Mouse (Mus musculus) forebrain, embryonic 14.5 days (tissue): ENCODE measurements at regions not wholly inside any gene's neighbourhood (a gene's known extent, or its start where the extent isn't known, plus 50 kb on each side); places are given as distances from the start of the nearest gene placed in this dataset.
A peak's percentile ranks its signal among the peaks of the same experiment; 100 is the strongest.

Experiments
- ATAC-seq: fragments of 200-750 bp; cut with Nextera tagmentation; 2 replicates; pipeline ENCODE4 v1.8.0; 2017; ENCODE audit warnings: mild to moderate bottlenecking, moderate library complexity
- DNase-seq: peaks from one replicate; pipeline ENCODE4 v3.0.0-alpha.2; 2015; ENCODE audit warnings: low spot score
- H3K27ac ChIP-seq: fragments of 300-500 bp; sonication (generic); 2 replicates; pipeline ENCODE4 v1.5.1; 2014; ENCODE audit warnings: low read depth, mild to moderate bottlenecking, control low read depth, low read length, moderate library complexity
- H3K27me3 ChIP-seq: fragments of 300-500 bp; sonication (generic); replicated peaks from 2 replicates; pipeline ENCODE4 v1.6.1; 2014; ENCODE audit warnings: low read length, control low read depth, mixed read lengths; ENCODE audit not compliant: control insufficient read depth, insufficient read depth
- H3K36me3 ChIP-seq: fragments of 300-500 bp; sonication (generic); 2 replicates; pipeline ENCODE4 v1.6.1; 2014; ENCODE audit warnings: low read length, control low read depth; ENCODE audit not compliant: control insufficient read depth, insufficient read depth
- H3K4me1 ChIP-seq: fragments of 300-500 bp; sonication (generic); 2 replicates; pipeline ENCODE4 v1.6.1; 2014; ENCODE audit warnings: antibody characterized with exemption, low read length, control low read depth; ENCODE audit not compliant: control insufficient read depth, insufficient read depth
- H3K4me2 ChIP-seq: fragments of 300-500 bp; sonication (generic); 2 replicates; pipeline ENCODE4 v1.6.1; 2014; ENCODE audit warnings: mild to moderate bottlenecking, control low read depth, low read length
- H3K4me3 ChIP-seq: fragments of 300-500 bp; sonication (generic); 2 replicates; pipeline ENCODE4 v1.5.1; 2014; ENCODE audit warnings: low read depth, low read length, control low read depth
- H3K9ac ChIP-seq: fragments of 300-500 bp; sonication (generic); 2 replicates; pipeline ENCODE4 v1.6.1; 2014; ENCODE audit warnings: mild to moderate bottlenecking, low read length, control low read depth, moderate library complexity
- H3K9me3 ChIP-seq: fragments of 300-500 bp; sonication (generic); replicated peaks from 2 replicates; pipeline ENCODE4 v1.6.1; 2016; ENCODE audit warnings: low read length, control low read depth, mixed read lengths; ENCODE audit not compliant: control insufficient read depth
- WGBS: fragments of 180-500 bp; shearing (Covaris S2); extraction: QIAGEN DNeasy Blood & Tissue Kit; methylation state at CpG from one replicate; pipeline ENCODE4 v1.1.7; 2014; 5-methylcytosine and 5-hydroxymethylcytosine counted together

DNA sequence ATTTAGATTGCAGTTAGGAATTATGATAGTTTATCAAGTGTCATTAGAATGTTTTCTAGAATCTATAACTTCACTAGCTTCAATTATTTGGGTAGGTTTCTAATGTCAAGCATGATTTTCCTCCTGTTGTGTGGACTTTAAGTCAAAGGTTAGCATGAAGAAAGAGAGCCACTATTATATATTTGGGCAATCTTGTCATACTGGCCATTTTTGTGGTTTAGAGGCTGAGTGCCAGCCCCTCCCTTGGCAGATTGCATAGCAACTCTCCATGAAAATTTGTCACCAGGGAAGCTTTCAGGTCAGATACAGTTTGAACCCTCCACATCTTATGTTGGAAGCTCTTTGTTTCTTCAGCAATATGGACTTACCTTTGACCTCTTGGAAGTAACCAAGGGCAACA, 806.7 kb upstream of the Lrrc4c start:
- Histone ChIP-seq H3K27me3 (no peaks in the 10 kb centered on the region), H3K4me1 (no peaks in the 10 kb centered on the region), H3K9ac (no peak overlapping the region), H3K4me2 (no peak overlapping the region), H3K27ac (no peak overlapping the region), H3K9me3 (no peaks in the 10 kb centered on the region), H3K36me3 (no peaks in the 10 kb centered on the region), H3K4me3 (no peak overlapping the region)
- DNase-seq (no peak), ATAC-seq (no peak)

DNA sequence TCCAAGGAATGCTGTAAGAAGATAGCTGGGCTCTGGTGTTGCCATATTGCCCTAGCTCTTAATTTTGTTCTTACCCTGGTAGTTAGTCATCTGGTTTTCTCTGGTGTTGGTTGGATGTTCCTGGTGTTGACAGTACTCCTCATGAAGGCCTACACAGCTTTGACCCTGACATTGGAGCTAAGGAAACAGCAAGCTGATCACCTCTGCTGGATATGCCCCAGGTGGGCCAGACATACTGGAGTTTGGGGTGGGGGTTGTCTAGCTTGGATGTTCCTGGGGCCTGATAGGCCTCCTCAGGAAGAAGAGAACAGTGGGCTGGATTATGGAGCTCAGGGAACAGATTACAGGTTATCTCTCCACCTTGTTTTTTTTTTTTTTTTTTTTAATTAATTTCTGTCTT, 796.3 kb upstream of the Lrrc4c start:
- H3K36me3 ChIP-seq = no peaks in the 10 kb centered on the region
- ATAC-seq (no peak), DNase-seq (no peak)
- no peaks in the 10 kb centered on the region for H3K9me3 ChIP-seq
- H3K4me2 ChIP-seq = no peak overlapping the region
- no peaks in the 10 kb centered on the region for H3K4me1 ChIP-seq
- H3K27ac ChIP-seq = no peak overlapping the region
- no peak overlapping the region for H3K9ac ChIP-seq
- no peaks in the 10 kb centered on the region for H3K27me3 ChIP-seq
- no peak overlapping the region for H3K4me3 ChIP-seq

DNA sequence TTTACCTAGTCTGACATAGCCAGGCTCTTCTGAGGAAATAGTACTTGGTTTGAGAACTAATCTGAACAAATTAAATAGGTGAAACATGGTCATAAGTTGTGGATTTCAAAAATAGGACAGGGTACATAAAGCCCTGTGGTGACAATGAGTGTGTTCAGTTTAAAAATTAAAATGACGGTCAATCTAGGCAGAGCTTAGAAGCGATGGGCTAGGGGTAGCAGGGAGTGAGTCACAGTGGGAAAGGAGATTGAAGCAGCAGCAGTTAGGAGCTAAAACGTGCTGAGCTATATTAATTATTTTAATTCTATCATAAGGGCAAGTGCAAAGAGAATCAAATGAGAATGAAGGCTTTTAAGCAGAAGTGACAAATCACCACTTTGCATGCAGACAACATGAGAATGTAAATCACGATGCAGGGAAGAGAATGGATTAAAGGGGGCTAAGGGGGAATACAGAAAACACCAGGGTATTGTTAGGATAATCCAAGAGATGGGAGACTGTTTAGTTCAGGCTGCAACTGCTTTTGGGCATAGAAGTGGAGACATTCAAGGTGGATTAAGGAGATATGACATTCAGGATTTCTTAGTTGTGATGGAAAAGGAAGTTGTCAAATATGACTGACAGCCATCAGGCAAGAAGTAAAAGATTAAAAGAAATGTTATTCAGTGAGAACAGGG, 793.2 kb upstream of the Lrrc4c start:
- no peak for ATAC-seq
- no peaks in the 10 kb centered on the region for H3K4me1 ChIP-seq
- H3K36me3 ChIP-seq = no peaks in the 10 kb centered on the region
- no peak for DNase-seq
- H3K27me3 ChIP-seq = no peaks in the 10 kb centered on the region
- 39% methylated on average over 4 of the region's 4 CpGs for WGBS
- no peak overlapping the region for H3K27ac ChIP-seq
- H3K9me3 ChIP-seq = no peaks in the 10 kb centered on the region
- no peak overlapping the region for H3K4me2 ChIP-seq
- H3K9ac ChIP-seq = no peak overlapping the region
- no peak overlapping the region for H3K4me3 ChIP-seq

DNA sequence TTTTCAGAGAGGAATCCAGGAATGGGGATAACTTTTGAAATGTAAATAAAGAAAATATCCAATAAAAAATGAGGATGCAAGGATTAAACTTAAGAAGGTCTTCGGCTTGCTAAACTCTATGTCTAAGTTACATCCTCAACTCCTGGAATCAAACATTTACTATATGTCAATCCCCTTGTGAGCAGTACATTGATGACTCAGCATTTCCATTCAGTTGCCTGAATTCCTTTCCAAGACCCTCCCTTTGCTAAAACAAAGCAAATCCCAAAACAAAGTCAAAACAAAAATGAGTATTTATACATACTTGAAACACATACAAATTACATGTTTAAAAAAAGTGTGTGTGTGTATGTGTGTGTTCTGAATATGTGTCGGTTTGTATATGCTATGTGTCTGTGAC, 753.9 kb upstream of the Lrrc4c start:
- Histone ChIP-seq H3K27ac (no peak overlapping the region), H3K4me2 (no peak overlapping the region), H3K36me3 (no peaks in the 10 kb centered on the region), H3K4me1 (no peaks in the 10 kb centered on the region), H3K27me3 (no peaks in the 10 kb centered on the region), H3K9me3 (no peaks in the 10 kb centered on the region), H3K4me3 (no peak overlapping the region), H3K9ac (no peak overlapping the region)
- DNase-seq (no peak), ATAC-seq (no peak)
- 93% methylated on average over 2 of the region's 2 CpGs for WGBS

DNA sequence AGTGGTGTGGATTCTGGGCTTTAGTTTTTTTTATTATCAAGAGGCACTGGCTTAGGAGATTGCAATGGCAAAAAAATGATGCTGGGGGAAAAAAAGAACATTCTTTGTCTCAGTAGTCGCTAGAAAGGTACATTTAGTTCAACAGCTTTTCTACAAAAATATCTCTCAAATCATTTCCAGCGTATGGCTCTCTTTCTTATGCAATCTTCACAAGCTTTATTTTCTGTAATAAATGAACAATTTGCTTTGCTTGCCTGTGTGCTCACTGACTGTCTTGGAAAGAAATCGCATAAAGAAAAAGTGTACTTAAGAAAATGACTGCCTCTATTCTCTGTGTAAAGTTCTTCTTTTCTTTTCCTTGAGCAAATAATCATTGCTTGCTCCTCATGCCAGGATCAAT, 742.1 kb upstream of the Lrrc4c start:
- Histone ChIP-seq H3K4me2 (no peak overlapping the region), H3K4me1 (no peaks in the 10 kb centered on the region), H3K36me3 (no peaks in the 10 kb centered on the region), H3K4me3 (no peak overlapping the region), H3K9me3 (no peaks in the 10 kb centered on the region), H3K9ac (no peak overlapping the region), H3K27me3 (no peaks in the 10 kb centered on the region), H3K27ac (no peak overlapping the region)
- WGBS = 90% methylated on average over 3 of the region's 3 CpGs
- no peak for ATAC-seq
- DNase-seq = no peak

DNA sequence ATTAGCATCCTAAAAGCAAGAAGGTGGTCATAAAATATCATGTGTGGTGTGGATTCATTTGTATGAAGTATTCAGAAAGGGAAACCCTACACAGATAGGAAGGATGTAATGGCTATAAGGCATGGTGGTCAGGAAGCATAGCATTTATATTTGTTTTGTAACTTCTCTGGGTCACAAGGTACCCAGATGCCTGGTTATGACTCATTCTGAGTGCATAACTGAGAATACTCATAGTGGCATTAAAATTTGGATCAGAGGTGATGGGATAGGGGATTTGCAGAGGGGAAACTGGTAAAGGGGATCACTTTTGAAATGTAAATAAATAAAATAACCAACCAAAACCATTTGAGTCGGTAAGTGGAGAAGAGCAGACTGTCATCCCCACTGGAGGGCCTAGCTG, 738.8 kb upstream of the Lrrc4c start:
- Histone ChIP-seq H3K4me2 (no peak overlapping the region), H3K9me3 (no peaks in the 10 kb centered on the region), H3K4me1 (no peaks in the 10 kb centered on the region), H3K9ac (no peak overlapping the region), H3K36me3 (no peaks in the 10 kb centered on the region), H3K27ac (no peak overlapping the region), H3K4me3 (no peak overlapping the region), H3K27me3 (no peaks in the 10 kb centered on the region)
- no peak for ATAC-seq
- no peak for DNase-seq
- 90% methylated on average over 1 of the region's 1 CpGs for WGBS

DNA sequence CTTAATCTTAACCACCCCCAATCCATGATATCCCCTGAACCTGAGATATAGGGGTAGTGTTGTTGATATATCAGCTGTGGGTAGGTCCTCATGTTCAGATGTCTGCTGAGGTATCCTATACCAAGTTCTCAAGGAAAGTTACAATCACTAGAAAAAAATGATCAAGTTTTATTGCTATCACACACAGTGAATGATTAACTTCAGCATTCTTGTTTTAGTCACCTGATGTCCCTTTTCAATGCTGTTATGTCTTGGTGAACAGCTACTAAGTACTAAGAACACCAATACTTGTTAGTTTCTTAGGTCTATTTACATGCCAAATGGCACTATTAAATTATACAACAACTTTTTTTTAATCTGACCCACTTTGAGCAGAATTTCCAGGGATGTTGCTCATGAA, 732.0 kb upstream of the Lrrc4c start:
- no peak overlapping the region for H3K4me2 ChIP-seq
- H3K4me3 ChIP-seq = no peak overlapping the region
- DNase-seq = no peak
- ATAC-seq = no peak
- no peak overlapping the region for H3K9ac ChIP-seq
- no peaks in the 10 kb centered on the region for H3K9me3 ChIP-seq
- no peaks in the 10 kb centered on the region for H3K4me1 ChIP-seq
- H3K27ac ChIP-seq = no peak overlapping the region
- H3K27me3 ChIP-seq = no peaks in the 10 kb centered on the region
- H3K36me3 ChIP-seq = no peaks in the 10 kb centered on the region

DNA sequence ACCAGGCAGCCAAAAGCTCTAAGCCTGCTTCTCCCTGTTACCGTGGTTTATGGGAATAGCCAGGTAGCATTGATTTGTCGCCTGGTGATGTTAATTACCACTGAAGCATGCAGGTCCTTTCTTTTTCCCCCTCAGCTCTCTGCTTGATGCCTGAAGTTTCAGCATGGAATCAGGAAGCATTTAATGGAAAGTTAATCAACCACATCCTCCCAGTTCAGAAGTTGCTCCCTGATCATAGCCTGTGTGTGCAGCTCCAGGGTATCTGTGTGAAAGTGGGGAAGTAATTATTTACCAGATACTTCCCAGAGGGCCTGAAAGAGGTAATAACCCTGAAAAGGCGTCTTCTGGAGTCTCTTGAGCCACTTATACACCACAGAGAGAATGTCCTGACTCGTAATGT, 730.9 kb upstream of the Lrrc4c start:
- no peak overlapping the region for H3K4me3 ChIP-seq
- DNase-seq (no peak), ATAC-seq (no peak)
- H3K27ac ChIP-seq = no peak overlapping the region
- H3K4me1 ChIP-seq = no peaks in the 10 kb centered on the region
- H3K9ac ChIP-seq = no peak overlapping the region
- no peaks in the 10 kb centered on the region for H3K9me3 ChIP-seq
- H3K4me2 ChIP-seq = no peak overlapping the region
- H3K36me3 ChIP-seq = no peaks in the 10 kb centered on the region
- WGBS = 2% methylated on average over 4 of the region's 4 CpGs
- no peaks in the 10 kb centered on the region for H3K27me3 ChIP-seq

DNA sequence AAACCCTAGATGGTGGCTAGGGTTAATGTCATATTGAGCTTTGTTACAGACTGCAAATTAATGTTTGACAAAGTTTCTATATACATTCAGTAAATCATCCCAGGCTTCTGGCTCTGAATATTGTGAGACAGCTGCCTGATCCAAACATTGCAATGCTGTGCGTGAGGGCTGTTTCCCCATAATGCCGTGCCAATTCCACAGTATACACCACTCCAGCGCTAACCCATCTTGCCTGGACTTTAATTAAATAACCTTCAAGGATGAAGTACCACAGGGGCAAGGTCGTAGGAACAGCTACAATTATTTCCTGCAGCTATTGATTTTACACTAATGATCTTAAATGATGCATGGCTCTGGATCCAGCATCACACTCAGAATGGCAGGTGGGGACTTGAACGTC, 704.6 kb upstream of the Lrrc4c start:
- H3K27ac ChIP-seq = no peak overlapping the region
- DNase-seq = peak; percentile 30
- no peak; the same call in 1 of the 2 replicates for ATAC-seq

More for the DNA sequence above, 704.6 kb upstream of the Lrrc4c start:
- no peak overlapping the region for H3K4me3 ChIP-seq
- H3K4me1 ChIP-seq = no peaks in the 10 kb centered on the region
- no peaks in the 10 kb centered on the region for H3K36me3 ChIP-seq
- WGBS = 62% methylated on average over 5 of the region's 5 CpGs
- no peaks in the 10 kb centered on the region for H3K27me3 ChIP-seq
- no peak overlapping the region for H3K4me2 ChIP-seq
- H3K9ac ChIP-seq = no peak overlapping the region
- H3K9me3 ChIP-seq = no peaks in the 10 kb centered on the region
